Mouse (Mus musculus): ENCODE results near the gene Clca3b.
"Not testable (repeated sequence)": the region's sequence is repeated elsewhere in the genome, so short reads cannot be mapped to it uniquely, and the experiment has no call there.

Gene Clca3b

DNA sequence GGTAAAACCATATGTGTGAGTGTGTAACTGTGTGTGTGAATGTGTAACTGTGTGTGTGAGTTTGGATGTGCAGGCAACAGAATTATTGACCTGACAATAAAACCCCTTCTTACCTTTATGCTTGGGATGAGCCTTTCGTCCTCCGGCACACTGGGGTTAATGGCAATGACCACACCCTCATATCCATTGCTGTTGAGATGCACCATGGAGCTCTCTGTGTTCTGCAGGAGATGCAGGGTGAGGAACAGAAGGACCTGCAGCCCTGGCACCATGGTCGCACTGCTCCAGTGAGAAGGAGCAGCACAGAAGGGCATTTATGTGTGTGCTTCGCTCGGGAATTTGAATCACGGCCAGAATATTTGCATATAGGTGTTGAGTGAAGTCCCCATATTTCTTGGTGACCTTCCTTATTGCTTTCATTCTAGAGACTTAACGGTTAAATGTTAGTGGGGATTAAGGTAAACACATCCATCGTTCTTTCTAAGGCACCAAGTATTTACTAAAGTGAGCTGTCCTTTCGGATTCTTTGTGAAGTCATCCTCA, at the start of gene Clca3b:
TSS of gene Clca3b (minus strand) at position 344 of the 543 bp plus-strand sequence.
- not testable (repeated sequence) for DNase-seq (ENCODE audit: low spot score in 2 of 2)

GRCm38 (mm10) chr3:144897042-144897678, 48.0 kb upstream of the Clca3b start:
- no peak for DNase-seq (ENCODE audit: low spot score in 2 of 2)

DNA sequence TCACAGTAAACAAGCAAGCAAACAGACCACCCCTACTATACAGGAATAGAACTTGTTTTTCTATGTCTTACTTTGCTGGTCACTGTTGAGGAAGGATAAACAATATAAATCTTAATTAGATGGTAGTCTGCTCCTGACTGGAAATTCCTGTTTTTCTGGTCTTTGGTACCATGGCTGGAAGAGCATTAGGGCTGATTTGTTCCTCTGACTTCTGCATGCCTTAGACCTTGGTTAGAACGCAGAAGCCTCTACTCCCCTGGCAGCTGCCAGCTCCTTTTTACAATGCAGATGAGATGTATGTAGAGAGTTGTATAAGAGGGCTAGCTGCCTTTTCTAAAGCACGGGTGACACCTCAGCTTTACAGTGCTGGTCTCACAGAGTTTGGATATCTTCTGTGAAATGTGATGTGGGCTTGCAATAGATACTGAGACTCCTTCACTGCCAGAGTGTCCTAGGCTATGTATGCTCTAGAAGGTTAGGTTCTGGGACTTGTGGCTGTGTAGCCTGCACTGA, 41.1 kb upstream of the Clca3b start:
- DNase-seq (ENCODE audit: low spot score in 2 of 2) = no peak

DNA sequence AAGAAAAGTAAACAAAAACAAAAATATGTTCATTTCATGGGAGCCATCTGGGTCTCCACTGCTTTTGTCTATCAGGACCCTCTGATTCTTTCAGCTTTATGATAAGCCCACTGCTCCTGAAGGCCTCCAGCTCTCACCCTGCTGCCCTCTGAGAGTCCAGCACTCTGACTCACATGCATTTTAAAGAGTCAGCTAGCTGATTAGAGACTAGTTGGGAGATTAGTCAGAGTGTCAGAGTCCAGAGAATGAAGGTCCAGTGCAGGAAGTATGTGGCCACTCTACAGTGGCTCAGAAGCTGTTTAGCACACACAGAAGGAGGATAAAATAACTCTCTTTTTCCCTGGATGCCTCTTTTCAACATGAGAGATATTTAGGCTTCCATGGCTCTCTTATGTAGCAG, 37.8 kb upstream of the Clca3b start:
- DNase-seq (ENCODE audit: low spot score in 2 of 2) = no peak

GRCm38 (mm10) chr3:144872012-144872411, 22.9 kb upstream of the Clca3b start:
- not testable (repeated sequence) for DNase-seq (ENCODE audit: low spot score in 2 of 2)

GRCm38 (mm10) chr3:144849584-144849983, 427 bp upstream of the Clca3b start:
- no peak for DNase-seq (ENCODE audit: low spot score in 2 of 2)

- no peak for DNase-seq (ENCODE audit: low spot score in 2 of 2)
Measured at GRCm38 (mm10) chr3:144827257-144827656, 21.9 kb downstream of the Clca3b start.

- DNase-seq (ENCODE audit: low spot score in 2 of 2) = peak; percentile 78 to 79
Measured at GRCm38 (mm10) chr3:144825151-144825550, 24.0 kb downstream of the Clca3b start.

- no peak for DNase-seq (ENCODE audit: low spot score in 2 of 2)
Measured at GRCm38 (mm10) chr3:144823331-144823730, 25.8 kb downstream of the Clca3b start.

DNA sequence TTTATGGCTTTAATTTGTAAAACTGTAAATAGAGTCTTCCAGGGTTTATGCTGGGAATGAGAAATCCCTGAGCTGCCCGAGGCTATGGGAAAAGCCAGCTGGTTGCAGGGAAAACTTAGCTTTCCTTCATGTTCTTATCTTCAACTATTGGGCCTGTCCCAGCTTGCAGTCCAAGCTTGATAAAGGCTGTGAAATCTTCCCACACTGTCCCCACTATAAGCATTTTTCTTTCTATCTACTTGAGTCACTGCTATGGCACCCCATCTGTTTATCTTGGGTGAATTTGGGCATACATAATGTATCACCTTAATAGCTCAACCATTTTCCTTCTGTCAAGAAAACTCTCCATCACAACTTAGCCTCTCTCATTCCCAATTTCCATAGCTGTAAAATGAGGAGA, 28.5 kb downstream of the Clca3b start:
- DNase-seq (ENCODE audit: low spot score in 2 of 2) = no peak

DNA sequence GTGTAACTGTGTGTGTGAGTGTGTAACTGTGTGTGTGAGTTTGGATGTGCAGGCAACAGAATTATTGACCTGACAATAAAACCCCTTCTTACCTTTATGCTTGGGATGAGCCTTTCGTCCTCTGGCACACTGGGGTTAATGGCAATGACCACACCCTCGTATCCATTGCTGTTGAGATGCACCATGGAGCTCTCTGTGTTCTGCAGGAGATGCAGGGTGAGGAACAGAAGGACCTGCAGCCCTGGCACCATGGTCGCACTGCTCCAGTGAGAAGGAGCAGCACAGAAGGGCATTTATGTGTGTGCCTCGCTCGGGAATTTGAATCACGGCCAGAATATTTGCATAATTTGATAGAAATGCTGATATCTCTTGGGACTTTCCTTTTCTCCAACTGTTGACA, 29.9 kb downstream of the Clca3b start, which contains the start of gene Clca3a2:
TSS of gene Clca3a2 (minus strand) at position 276 of the 400 bp plus-strand sequence.
- DNase-seq (ENCODE audit: low spot score in 2 of 2) = not testable (repeated sequence)

DNA sequence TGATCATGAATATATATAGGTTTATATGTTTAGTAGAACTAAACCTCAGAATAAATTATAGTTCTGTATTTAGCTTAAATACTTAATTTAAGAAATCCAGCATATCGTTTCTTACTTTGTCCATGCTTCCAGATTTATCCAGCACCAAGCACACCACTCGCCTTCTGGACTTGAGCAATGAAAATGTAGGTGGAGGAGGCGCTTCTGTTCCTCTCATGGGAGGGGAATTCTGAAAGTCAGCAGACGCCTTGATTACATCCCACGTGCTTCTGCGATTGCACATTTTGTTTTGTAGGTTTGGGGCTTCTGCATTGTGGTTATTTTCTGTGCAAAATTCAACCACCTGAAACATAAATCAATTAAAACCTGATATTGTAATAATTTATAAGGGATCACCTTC, 35.8 kb downstream of the Clca3b start:
- DNase-seq (ENCODE audit: low spot score in 2 of 2) = not testable (repeated sequence)

- no peak for DNase-seq (ENCODE audit: low spot score in 2 of 2)
Measured at GRCm38 (mm10) chr3:144811821-144812220, 37.3 kb downstream of the Clca3b start.

DNA sequence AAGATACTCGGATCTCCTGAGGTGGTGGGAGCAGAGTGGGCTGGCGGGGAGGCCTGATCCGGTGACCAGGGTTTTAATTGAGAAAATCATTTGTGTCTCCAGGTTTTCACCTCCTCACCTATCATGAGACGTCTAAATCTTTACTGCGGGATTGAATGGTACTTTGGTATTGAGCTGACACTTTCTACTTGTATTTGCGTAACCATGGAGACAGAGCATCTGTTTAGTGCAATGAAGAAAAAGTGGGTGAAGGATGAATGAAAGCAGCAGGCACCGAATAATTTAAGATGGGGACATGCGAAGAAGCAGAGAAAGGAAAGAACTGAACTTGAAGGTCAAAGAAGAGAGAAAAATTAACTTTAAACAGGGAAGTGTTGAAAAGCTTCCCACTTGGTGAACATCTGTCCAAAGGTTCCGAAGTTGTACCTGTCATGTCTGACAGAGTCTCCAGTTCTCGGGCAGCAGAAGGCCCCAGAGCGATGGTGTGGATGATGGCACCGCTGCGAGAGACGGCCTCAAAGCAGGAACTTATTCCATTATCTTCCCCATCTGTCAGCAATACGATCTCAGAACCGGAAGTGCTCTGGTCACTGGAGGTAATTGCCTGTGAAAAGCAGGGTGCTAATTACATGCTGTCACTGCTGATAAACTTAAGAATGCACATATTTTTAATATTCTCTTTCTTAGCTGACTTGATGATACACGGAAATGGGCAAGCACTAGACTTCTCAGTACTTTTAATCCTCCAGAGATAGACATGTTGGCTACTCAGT, 40.8 kb downstream of the Clca3b start:
- not testable (repeated sequence) for DNase-seq (ENCODE audit: low spot score in 2 of 2)

DNA sequence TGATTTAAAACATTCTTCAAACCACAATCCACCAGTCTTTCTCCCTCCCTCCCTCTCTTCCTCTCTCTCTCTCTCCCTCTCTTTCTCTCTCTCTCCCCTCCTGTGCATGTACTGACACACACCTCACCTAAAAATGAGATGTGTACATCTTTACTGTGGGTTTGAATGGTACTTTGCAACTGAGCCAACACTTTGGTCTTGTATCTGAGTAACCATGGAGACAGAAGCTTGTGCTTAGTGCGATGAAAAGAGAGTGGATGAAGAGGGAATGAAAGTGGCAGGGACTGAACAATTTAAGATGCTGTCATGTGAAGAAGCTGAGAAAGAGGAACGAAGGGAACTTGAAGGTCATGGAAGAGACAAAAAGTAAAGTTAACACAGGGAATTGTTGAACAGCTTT, 42.5 kb downstream of the Clca3b start:
- DNase-seq (ENCODE audit: low spot score in 2 of 2) = not testable (repeated sequence)

DNA sequence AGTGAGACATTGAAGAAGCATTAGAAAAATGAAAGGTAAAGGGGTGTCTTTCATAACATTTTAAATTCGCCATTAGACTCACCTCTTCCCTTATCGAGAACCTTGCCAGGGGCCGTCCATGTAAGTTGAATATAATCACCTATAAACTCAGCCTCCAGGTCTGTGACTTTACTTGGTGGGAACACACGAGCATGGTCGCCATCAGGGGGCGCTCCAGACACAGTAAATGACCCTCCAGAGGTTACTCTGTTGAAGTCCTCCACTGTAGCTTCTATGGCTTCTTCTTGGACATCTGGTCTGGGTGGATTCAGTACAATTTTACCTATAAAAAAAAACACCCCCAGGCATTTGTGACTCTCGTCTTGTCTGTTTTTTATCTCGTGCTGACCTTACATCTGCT, 47.3 kb downstream of the Clca3b start:
- DNase-seq (ENCODE audit: low spot score in 2 of 2) = peak in 1 of 2 experiments; percentile 6

DNA sequence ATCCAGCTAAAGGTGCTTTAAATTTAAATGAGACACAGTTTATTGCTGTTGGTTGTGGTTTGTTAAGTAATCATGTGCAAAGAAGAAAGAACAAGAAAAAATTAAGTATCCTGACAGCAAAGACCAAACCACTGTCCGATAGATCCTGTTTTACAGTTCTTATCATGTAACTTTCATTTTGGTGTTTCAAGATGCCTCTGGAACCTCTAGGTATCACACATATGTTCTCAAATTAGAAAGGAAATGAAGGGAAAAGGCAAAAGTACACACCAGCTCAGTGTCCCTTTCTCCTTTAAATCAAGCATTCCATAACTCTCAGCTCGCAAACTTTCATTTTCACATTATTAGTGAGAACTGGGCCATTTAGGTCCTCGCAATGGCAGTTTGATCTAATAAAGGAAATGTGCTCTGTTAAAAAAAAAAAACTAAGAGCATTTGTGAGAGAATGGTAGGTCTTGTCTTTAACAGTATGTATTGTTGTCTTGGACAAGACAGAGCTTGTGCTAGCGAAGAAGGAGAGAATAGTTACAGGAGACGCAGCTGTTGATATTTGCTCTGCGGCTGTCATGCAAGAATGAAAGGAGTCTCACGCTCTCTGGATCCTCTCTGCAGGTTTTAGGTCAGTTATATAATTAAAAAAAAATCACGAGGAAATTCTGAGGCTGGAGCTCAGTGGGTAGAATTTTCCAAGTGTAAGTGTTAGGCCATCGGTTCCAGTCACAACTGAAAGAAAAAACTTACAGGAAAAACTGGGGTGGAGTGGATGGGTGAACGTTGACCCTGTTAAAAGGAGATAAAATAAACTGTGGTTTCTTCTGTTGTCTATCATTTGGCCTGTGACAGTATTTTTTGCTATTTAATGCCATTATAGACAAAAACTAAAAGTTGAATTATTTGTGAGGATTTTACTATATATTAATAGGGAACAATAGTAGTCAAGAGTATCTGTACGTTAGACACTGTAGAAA, 63.7 kb downstream of the Clca3b start:
- no peak for DNase-seq (ENCODE audit: low spot score in 2 of 2)

Data from cerebellum, postnatal 4 days (tissue).